Mouse (Mus musculus): ENCODE data around the gene Rasa3. TPM values are rescaled to one million over a fixed set of nuclear protein-coding genes. Genes with fewer than 3 reads are reported as not detected.

Gene Rasa3
- polyA plus RNA-seq, 1 experiment: 67.0 TPM

DNA sequence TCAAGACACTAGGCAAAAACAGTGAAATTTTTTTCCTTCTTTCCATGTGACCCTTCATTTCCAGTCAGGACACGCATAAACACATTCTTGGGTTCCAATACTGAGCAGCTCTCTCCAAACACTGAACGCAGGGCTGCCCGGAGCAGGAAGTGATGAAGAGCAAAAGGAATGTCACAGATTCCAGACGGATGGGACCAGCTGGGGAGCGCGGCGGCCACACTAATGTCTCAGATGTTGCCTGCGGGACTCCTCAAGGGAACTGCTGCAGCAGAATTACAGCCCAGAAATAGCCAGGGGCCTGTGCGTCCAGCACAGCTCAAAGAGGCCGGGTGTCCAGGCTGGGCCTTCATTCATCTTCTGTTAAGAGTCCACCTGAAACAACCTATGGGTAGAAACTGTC, 9.0 kb downstream of the Rasa3 start:
- Histone ChIP-seq H3K4me3 (ENCODE audit: insufficient read depth, poor library complexity, severe bottlenecking) (no peak overlapping the region), H3K79me2 (ENCODE audit: control insufficient read depth, insufficient read depth) (peaks cover 99% of the 10 kb centered on the region), H3ac (ENCODE audit: control insufficient read depth, insufficient read length, low read depth) (no peak overlapping the region), H3K27me3 (ENCODE audit: control insufficient read depth, insufficient read depth, insufficient read length) (no peaks in the 10 kb centered on the region), H3K79me3 (ENCODE audit: low read depth) (peaks cover 90% of the 10 kb centered on the region), H3K36me3 (ENCODE audit: control insufficient read depth, insufficient read depth) (peaks cover 35% of the 10 kb centered on the region)
- peak; percentile 48 for TF ChIP-seq MAX (IDR thresholded peaks at IDR 0.05)
- peak; percentile 95 for TF ChIP-seq MYOD1 (IDR thresholded peaks at IDR 0.05; ENCODE audit: control insufficient read depth, insufficient read length, low read depth)
- peak; percentile 47 for TF ChIP-seq USF1 (IDR thresholded peaks at IDR 0.05; ENCODE audit: low read depth)
- no peak for TF ChIP-seq CEBPB (IDR thresholded peaks at IDR 0.05; ENCODE audit: low read depth)

DNA sequence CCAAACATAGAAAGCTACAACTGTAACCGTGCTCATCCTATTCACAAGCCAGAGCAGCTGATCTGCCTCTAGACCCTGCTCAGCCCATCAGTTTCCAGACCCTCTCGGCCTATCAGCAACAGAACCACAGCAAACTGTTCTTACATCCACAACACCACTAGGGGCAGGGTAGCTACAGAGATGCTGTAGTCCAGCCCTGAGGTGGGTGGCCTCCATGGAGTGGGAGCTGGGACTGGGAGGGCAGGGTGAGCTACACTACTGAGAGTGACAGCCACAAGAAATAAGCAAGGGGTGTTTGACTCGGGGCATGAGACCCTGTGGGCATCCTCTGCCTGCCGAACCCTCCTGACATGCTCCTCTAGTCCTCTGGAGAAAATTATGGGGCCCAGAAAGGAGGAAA, 9.5 kb downstream of the Rasa3 start:
- no peaks in the 10 kb centered on the region for H3K27me3 ChIP-seq (ENCODE audit: control insufficient read depth, insufficient read depth, insufficient read length)
- H3ac ChIP-seq (ENCODE audit: control insufficient read depth, insufficient read length, low read depth): no peak overlapping the region
- H3K36me3 ChIP-seq (ENCODE audit: control insufficient read depth, insufficient read depth): peaks cover 35% of the 10 kb centered on the region
- peaks cover 90% of the 10 kb centered on the region for H3K79me3 ChIP-seq (ENCODE audit: low read depth)
- TF ChIP-seq CTCF (IDR thresholded peaks at IDR 0.05; ENCODE audit: control insufficient read depth, insufficient read depth, insufficient read length) (peak; percentile 69), USF1 (IDR thresholded peaks at IDR 0.05; ENCODE audit: low read depth) (no peak)
- H3K79me2 ChIP-seq (ENCODE audit: control insufficient read depth, insufficient read depth): peaks cover 99% of the 10 kb centered on the region
- H3K4me3 ChIP-seq (ENCODE audit: insufficient read depth, poor library complexity, severe bottlenecking): no peak overlapping the region

DNA sequence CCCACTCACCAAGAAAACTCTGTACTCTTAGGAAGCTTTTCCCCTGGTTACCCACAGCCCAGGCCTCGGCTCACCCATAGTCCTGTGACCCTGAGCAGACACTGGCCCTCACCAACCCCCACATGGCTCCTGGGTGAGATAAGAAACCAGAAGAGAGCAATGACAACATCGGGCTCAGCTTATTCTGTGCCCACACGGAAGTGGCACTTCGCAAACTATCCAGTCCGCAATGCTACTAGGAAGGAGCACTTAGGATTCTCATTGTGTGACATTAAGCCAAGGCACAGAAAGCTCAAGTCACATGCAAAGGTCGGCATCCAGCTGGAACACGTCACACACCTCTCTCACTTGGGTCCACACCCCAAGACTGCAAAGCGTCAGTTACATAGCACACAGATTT, 11.5 kb downstream of the Rasa3 start:
- H3K79me2 ChIP-seq (ENCODE audit: control insufficient read depth, insufficient read depth): peaks cover 99% of the 10 kb centered on the region
- H3K4me3 ChIP-seq (ENCODE audit: insufficient read depth, poor library complexity, severe bottlenecking): no peak overlapping the region
- peaks cover 90% of the 10 kb centered on the region for H3K79me3 ChIP-seq (ENCODE audit: low read depth)
- H3K27me3 ChIP-seq (ENCODE audit: control insufficient read depth, insufficient read depth, insufficient read length): no peaks in the 10 kb centered on the region
- TF ChIP-seq MAX (IDR thresholded peaks at IDR 0.05) (no peak), FOSL1 (IDR thresholded peaks at IDR 0.05; ENCODE audit: insufficient read depth, low read length, poor library complexity, severe bottlenecking) (no peak), USF1 (IDR thresholded peaks at IDR 0.05; ENCODE audit: low read depth) (no peak), MYOD1 (IDR thresholded peaks at IDR 0.05; ENCODE audit: control insufficient read depth, insufficient read length, low read depth) (no peak), CTCF (IDR thresholded peaks at IDR 0.05; ENCODE audit: control insufficient read depth, insufficient read depth, insufficient read length) (no peak), MYOG (IDR thresholded peaks at IDR 0.05; ENCODE audit: control insufficient read depth, extremely low read depth, insufficient read length) (no peak), CEBPB (IDR thresholded peaks at IDR 0.05; ENCODE audit: low read depth) (no peak)
- H3ac ChIP-seq (ENCODE audit: control insufficient read depth, insufficient read length, low read depth): no peak overlapping the region
- peaks cover 27% of the 10 kb centered on the region for H3K36me3 ChIP-seq (ENCODE audit: control insufficient read depth, insufficient read depth)

DNA sequence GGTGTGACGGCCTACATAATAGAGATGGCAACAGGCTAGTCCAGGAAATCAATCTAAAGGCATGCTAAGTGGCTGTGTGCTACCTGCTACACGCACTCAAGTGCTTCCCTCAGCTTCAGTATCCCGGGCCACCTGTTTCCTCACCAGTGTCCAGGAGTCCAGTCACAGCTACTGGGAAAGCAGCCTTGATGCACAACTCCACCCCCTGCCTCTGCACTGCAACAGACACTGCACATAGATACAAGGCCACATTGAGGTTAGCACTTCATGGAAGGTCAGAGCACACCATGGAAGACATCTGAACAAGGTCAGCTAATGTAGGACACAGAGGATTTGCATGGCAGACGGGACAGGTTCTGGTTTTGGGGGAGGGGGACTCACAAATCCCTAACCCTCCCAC, 11.9 kb downstream of the Rasa3 start:
- Histone ChIP-seq H3ac (ENCODE audit: control insufficient read depth, insufficient read length, low read depth) (no peak overlapping the region), H3K36me3 (ENCODE audit: control insufficient read depth, insufficient read depth) (peaks cover 27% of the 10 kb centered on the region), H3K27me3 (ENCODE audit: control insufficient read depth, insufficient read depth, insufficient read length) (no peaks in the 10 kb centered on the region), H3K4me3 (ENCODE audit: insufficient read depth, poor library complexity, severe bottlenecking) (no peak overlapping the region), H3K79me2 (ENCODE audit: control insufficient read depth, insufficient read depth) (peaks cover 99% of the 10 kb centered on the region), H3K79me3 (ENCODE audit: low read depth) (peaks cover 90% of the 10 kb centered on the region)
- TF ChIP-seq CTCF (IDR thresholded peaks at IDR 0.05; ENCODE audit: control insufficient read depth, insufficient read depth, insufficient read length) (no peak), CEBPB (IDR thresholded peaks at IDR 0.05; ENCODE audit: low read depth) (no peak), MYOG (IDR thresholded peaks at IDR 0.05; ENCODE audit: control insufficient read depth, extremely low read depth, insufficient read length) (no peak)

DNA sequence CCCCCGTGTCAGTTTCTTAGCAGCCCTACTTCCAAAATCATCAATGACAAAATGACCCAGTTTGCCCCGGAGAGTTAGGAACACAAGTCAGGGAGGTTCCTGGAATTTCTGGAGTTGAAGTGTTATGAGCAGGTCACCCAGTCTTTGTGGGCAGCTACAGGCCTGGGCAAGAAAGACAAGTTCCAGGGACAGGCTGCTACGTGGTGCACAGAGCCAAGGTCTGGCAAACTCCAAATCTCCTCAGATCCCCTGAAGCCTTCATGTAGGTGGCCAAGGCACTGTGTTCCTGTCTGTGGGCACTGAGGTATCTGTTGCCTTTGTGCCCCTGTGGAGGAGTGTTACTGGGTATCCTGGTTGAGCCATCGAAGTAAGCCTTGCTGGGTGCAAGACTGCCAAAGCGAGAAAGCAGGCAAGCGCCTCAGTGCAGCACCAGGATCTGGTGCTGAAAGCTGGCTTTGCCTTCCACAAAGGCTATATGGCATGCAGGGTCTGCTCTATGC, 12.6 kb downstream of the Rasa3 start:
- Histone ChIP-seq H3K4me3 (ENCODE audit: insufficient read depth, poor library complexity, severe bottlenecking) (no peak overlapping the region), H3K79me2 (ENCODE audit: control insufficient read depth, insufficient read depth) (peaks cover 99% of the 10 kb centered on the region), H3K27me3 (ENCODE audit: control insufficient read depth, insufficient read depth, insufficient read length) (no peaks in the 10 kb centered on the region), H3K79me3 (ENCODE audit: low read depth) (peaks cover 91% of the 10 kb centered on the region), H3K36me3 (ENCODE audit: control insufficient read depth, insufficient read depth) (peaks cover 27% of the 10 kb centered on the region), H3ac (ENCODE audit: control insufficient read depth, insufficient read length, low read depth) (no peak overlapping the region)
- TF ChIP-seq CTCF (IDR thresholded peaks at IDR 0.05; ENCODE audit: control insufficient read depth, insufficient read depth, insufficient read length) (no peak), MAX (IDR thresholded peaks at IDR 0.05) (no peak), MYOG (IDR thresholded peaks at IDR 0.05; ENCODE audit: control insufficient read depth, extremely low read depth, insufficient read length) (no peak), USF1 (IDR thresholded peaks at IDR 0.05; ENCODE audit: low read depth) (no peak), MYOD1 (IDR thresholded peaks at IDR 0.05; ENCODE audit: control insufficient read depth, insufficient read length, low read depth) (no peak), FOSL1 (IDR thresholded peaks at IDR 0.05; ENCODE audit: insufficient read depth, low read length, poor library complexity, severe bottlenecking) (no peak), CEBPB (IDR thresholded peaks at IDR 0.05; ENCODE audit: low read depth) (no peak)

DNA sequence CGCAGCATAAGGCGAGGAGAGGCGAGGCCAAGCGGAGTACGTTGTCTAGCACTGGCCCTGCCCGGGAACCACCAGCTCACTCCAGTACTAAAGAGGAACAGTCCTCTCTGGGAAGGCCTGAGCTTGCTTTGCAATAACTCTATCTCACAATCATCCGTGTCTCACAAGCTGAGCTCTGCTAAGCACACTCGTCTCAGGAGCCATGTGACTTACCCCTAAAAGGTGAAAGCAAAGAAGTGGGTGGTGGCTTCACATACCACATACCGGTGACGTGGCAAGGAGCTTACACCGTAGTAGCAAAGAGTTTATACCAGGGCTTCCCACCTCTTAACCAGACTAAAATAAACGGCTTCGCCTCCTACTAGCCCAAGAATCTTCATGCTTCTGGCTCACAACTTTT, 17.1 kb downstream of the Rasa3 start:
- no peak for TF ChIP-seq MYOG (IDR thresholded peaks at IDR 0.05; ENCODE audit: control insufficient read depth, extremely low read depth, insufficient read length)
- TF ChIP-seq MAX (IDR thresholded peaks at IDR 0.05): no peak
- no peak for TF ChIP-seq FOSL1 (IDR thresholded peaks at IDR 0.05; ENCODE audit: insufficient read depth, low read length, poor library complexity, severe bottlenecking)
- TF ChIP-seq CTCF (IDR thresholded peaks at IDR 0.05; ENCODE audit: control insufficient read depth, insufficient read depth, insufficient read length): no peak
- no peak for TF ChIP-seq USF1 (IDR thresholded peaks at IDR 0.05; ENCODE audit: low read depth)
- Histone ChIP-seq H3K79me3 (ENCODE audit: low read depth) (peaks cover 96% of the 10 kb centered on the region), H3K27me3 (ENCODE audit: control insufficient read depth, insufficient read depth, insufficient read length) (no peaks in the 10 kb centered on the region)

More for the DNA sequence above, 17.1 kb downstream of the Rasa3 start:
- Histone ChIP-seq H3K79me2 (ENCODE audit: control insufficient read depth, insufficient read depth) (peaks cover 100% of the 10 kb centered on the region), H3ac (ENCODE audit: control insufficient read depth, insufficient read length, low read depth) (no peak overlapping the region), H3K36me3 (ENCODE audit: control insufficient read depth, insufficient read depth) (peaks cover 23% of the 10 kb centered on the region), H3K4me3 (ENCODE audit: insufficient read depth, poor library complexity, severe bottlenecking) (no peak overlapping the region)
